Mouse (Mus musculus) spleen, adult 2 months (tissue): ENCODE data around the gene Tnip1.

Experiments used
- CTCF ChIP-seq: fragments of 200-500 bp; IDR thresholded peaks from 2 replicates; pipeline ENCODE4 v1.5.1; 2011; ENCODE audit warnings: mild to moderate bottlenecking, inconsistent platforms; ENCODE audit not compliant: insufficient read depth, insufficient read length, insufficient replicate concordance; ENCODE audit errors: extremely low read depth
- POLR2A ChIP-seq: fragments of 200-500 bp; IDR thresholded peaks from 2 replicates; pipeline ENCODE4 v1.6.1; 2011; ENCODE audit warnings: low read depth, low read length, inconsistent platforms

GRCm38 (mm10) chr11:54975340-54975739 lies 12.6 kb upstream of the Tnip1 start:
- no peak for TF ChIP-seq POLR2A
- no peak for TF ChIP-seq CTCF
